Mouse (Mus musculus): ENCODE data around the gene Pygo2. TPM values are rescaled to one million over a fixed set of nuclear protein-coding genes. Genes with fewer than 3 reads are reported as not detected.

Gene Pygo2
- total and polyA plus RNA-seq, 3 experiments, result 21.9 to 40.8 (median 29.7) TPM

GRCm38 (mm10) chr3:89406887-89407286 lies 23.1 kb upstream of the Pygo2 start:
- no peak overlapping the region for H3K4me2 ChIP-seq (ENCODE audit: insufficient read depth, low read depth, poor library complexity, severe bottlenecking)
- TF ChIP-seq PAX5 (IDR thresholded peaks at IDR 0.05; ENCODE audit: low read length) (no peak), EP300 (IDR thresholded peaks at IDR 0.05; ENCODE audit: low read length) (no peak), USF1 (IDR thresholded peaks at IDR 0.05; ENCODE audit: low read depth, low read length) (no peak), GABPA (IDR thresholded peaks at IDR 0.05; ENCODE audit: insufficient replicate concordance, low read depth, low read length) (no peak), SIN3A (IDR thresholded peaks at IDR 0.05; ENCODE audit: low read length) (no peak), RCOR1 (conservative IDR thresholded peaks at IDR 0.05; ENCODE audit: low read depth, low read length) (no peak), ZMIZ1 (IDR thresholded peaks at IDR 0.05; ENCODE audit: low read depth, low read length) (no peak), CHD2 (IDR thresholded peaks at IDR 0.05; ENCODE audit: low read length) (no peak), ZC3H11A (IDR thresholded peaks at IDR 0.05; ENCODE audit: low read depth, low read length) (no peak), ZKSCAN1 (IDR thresholded peaks at IDR 0.05; ENCODE audit: borderline replicate concordance, low read depth, low read length) (no peak), JUND (conservative IDR thresholded peaks at IDR 0.05; ENCODE audit: low read depth, low read length) (no peak), IRF4 (IDR thresholded peaks at IDR 0.05; ENCODE audit: low read depth, low read length) (no peak), CTCF (conservative IDR thresholded peaks at IDR 0.05 in 1 of 2, IDR thresholded peaks at IDR 0.05 in 1 of 2; ENCODE audit: low read depth in 2 of 2, low read length in 2 of 2) (no peak), TCF12 (IDR thresholded peaks at IDR 0.05; ENCODE audit: low read depth, low read length) (no peak), USF2 (conservative IDR thresholded peaks at IDR 0.05; ENCODE audit: low read depth, low read length) (no peak)
- H3K27ac ChIP-seq (ENCODE audit: insufficient read depth, low read depth), result no peak overlapping the region
- dilution Hi-C loops (cut with MboI; ENCODE audit: extremely low pct_ligation_motif_present, extremely low pct_unique_long_range_greater_than_20kb, low sequenced_read_pairs), result no loop called here
- no peak for DNase-seq (ENCODE audit: extremely low read depth)
- peaks cover 52 to 71% of the 10 kb centered on the region in 2 experiments for H3K36me3 ChIP-seq (replicated peaks in 1 of 2; ENCODE audit: control insufficient read depth in 1 of 2, insufficient read depth in 1 of 2, low read length in 1 of 2)
- 0 out of 2 replicates have a peak, but pooled peaks cover 6% of the 10 kb centered on the region for H3K79me2 ChIP-seq (replicated peaks; ENCODE audit: control insufficient read depth, extremely low read depth, insufficient read depth, poor library complexity, severe bottlenecking)
- H3K4me1 ChIP-seq (ENCODE audit: control insufficient read depth in 1 of 2, insufficient read depth in 2 of 2), result peaks cover 6 to 65% of the 10 kb centered on the region in 2 experiments
- H3K4me3 ChIP-seq (replicated peaks in 1 of 3; ENCODE audit: low read depth in 2 of 3, low read length in 2 of 3, poor library complexity in 1 of 3), result no peak overlapping the region
- in situ Hi-C loops (cut with MboI; ENCODE audit: low pct_ligation_motif_present, low pct_unique_long_range_greater_than_20kb, low sequenced_read_pairs), result no loop called here
- H3K9ac ChIP-seq (ENCODE audit: insufficient read depth, low read depth), result no peak overlapping the region
- peaks cover 5% of the 10 kb centered on the region for H3K9me3 ChIP-seq (replicated peaks; ENCODE audit: low read length)
- H3K27me3 ChIP-seq (replicated peaks), result no peaks in the 10 kb centered on the region

GRCm38 (mm10) chr3:89408448-89408847 lies 21.6 kb upstream of the Pygo2 start:
- Histone ChIP-seq H3K4me2 (ENCODE audit: insufficient read depth, low read depth, poor library complexity, severe bottlenecking) (no peak overlapping the region), H3K9me3 (replicated peaks; ENCODE audit: low read length) (peaks cover 5% of the 10 kb centered on the region), H3K36me3 (replicated peaks in 1 of 2; ENCODE audit: control insufficient read depth in 1 of 2, insufficient read depth in 1 of 2, low read length in 1 of 2) (peaks cover 37 to 61% of the 10 kb centered on the region in 2 experiments), H3K9ac (ENCODE audit: insufficient read depth, low read depth) (no peak overlapping the region), H3K27ac (ENCODE audit: insufficient read depth, low read depth) (no peak overlapping the region), H3K27me3 (replicated peaks) (no peaks in the 10 kb centered on the region), H3K79me2 (replicated peaks; ENCODE audit: control insufficient read depth, extremely low read depth, insufficient read depth, poor library complexity, severe bottlenecking) (0 out of 2 replicates have a peak, but pooled peaks cover 6% of the 10 kb centered on the region), H3K4me3 (replicated peaks in 1 of 3; ENCODE audit: low read depth in 2 of 3, low read length in 2 of 3, poor library complexity in 1 of 3) (no peak overlapping the region), H3K4me1 (ENCODE audit: control insufficient read depth in 1 of 2, insufficient read depth in 2 of 2) (peaks cover 6 to 62% of the 10 kb centered on the region in 2 experiments)
- dilution Hi-C loops (cut with MboI; ENCODE audit: extremely low pct_ligation_motif_present, extremely low pct_unique_long_range_greater_than_20kb, low sequenced_read_pairs) (no loop called here), in situ Hi-C loops (cut with MboI; ENCODE audit: low pct_ligation_motif_present, low pct_unique_long_range_greater_than_20kb, low sequenced_read_pairs) (no loop called here)
- no peak for DNase-seq (ENCODE audit: extremely low read depth)
- no peak for TF ChIP-seq E2F4 (IDR thresholded peaks at IDR 0.05; ENCODE audit: insufficient replicate concordance, low read depth, low read length)
- TF ChIP-seq RCOR1 (conservative IDR thresholded peaks at IDR 0.05; ENCODE audit: low read depth, low read length), result no peak
- no peak for TF ChIP-seq TBP (conservative IDR thresholded peaks at IDR 0.05; ENCODE audit: low read depth, low read length)
- no peak for TF ChIP-seq POLR2A (IDR thresholded peaks at IDR 0.05; ENCODE audit: low read depth, low read length)
- no peak for TF ChIP-seq MAFK (IDR thresholded peaks at IDR 0.05; ENCODE audit: insufficient replicate concordance, low read length)
- no peak for TF ChIP-seq CTCF (conservative IDR thresholded peaks at IDR 0.05 in 1 of 2, IDR thresholded peaks at IDR 0.05 in 1 of 2; ENCODE audit: low read depth in 2 of 2, low read length in 2 of 2)
- TF ChIP-seq ZNF384 (IDR thresholded peaks at IDR 0.05; ENCODE audit: low read depth, low read length), result no peak
- TF ChIP-seq USF2 (conservative IDR thresholded peaks at IDR 0.05; ENCODE audit: low read depth, low read length), result no peak
- no peak for TF ChIP-seq SMC3 (IDR thresholded peaks at IDR 0.05; ENCODE audit: low read depth, low read length)
- no peak for TF ChIP-seq MAX (IDR thresholded peaks at IDR 0.05; ENCODE audit: low read length)
- no peak for TF ChIP-seq PAX5 (IDR thresholded peaks at IDR 0.05; ENCODE audit: low read length)
- TF ChIP-seq GABPA (IDR thresholded peaks at IDR 0.05; ENCODE audit: insufficient replicate concordance, low read depth, low read length), result no peak
- no peak for TF ChIP-seq SIN3A (IDR thresholded peaks at IDR 0.05; ENCODE audit: low read length)
- no peak for TF ChIP-seq ZC3H11A (IDR thresholded peaks at IDR 0.05; ENCODE audit: low read depth, low read length)
- no peak for TF ChIP-seq KAT2A (IDR thresholded peaks at IDR 0.05; ENCODE audit: insufficient replicate concordance, low read length)
- no peak for TF ChIP-seq HCFC1 (IDR thresholded peaks at IDR 0.05; ENCODE audit: low read depth, low read length)
- no peak for TF ChIP-seq IRF4 (IDR thresholded peaks at IDR 0.05; ENCODE audit: low read depth, low read length)
- no peak for TF ChIP-seq ZKSCAN1 (IDR thresholded peaks at IDR 0.05; ENCODE audit: borderline replicate concordance, low read depth, low read length)
- TF ChIP-seq TCF12 (IDR thresholded peaks at IDR 0.05; ENCODE audit: low read depth, low read length), result no peak

All from CH12.LX (cell line).